Mouse (Mus musculus) adrenal gland, postnatal 4 days (tissue): ENCODE data around the gene Armh3. TPM values are rescaled to one million over a fixed set of nuclear protein-coding genes. Genes with fewer than 3 reads are reported as not detected.

Experiments used
- DNase-seq, 2 experiments: peaks; one replicate each; pipeline ENCODE4 v3.0.0; 2021 to 2022; ENCODE audit warnings: low spot score in 2 of 2, mixed read lengths in 2 of 2
- total RNA-seq, 2 experiments: library from RNA; stranded (reverse); gene quantifications; 2 replicates each; pipeline ENCODE4 v1.2.3; 2021

Gene Armh3
- total RNA-seq, 2 experiments from 2014 or later: 21.6 to 21.9 TPM

GRCm38 (mm10) chr19:45913036-45913435 lies 85.3 kb downstream of the Armh3 start:
- no peak for DNase-seq

GRCm38 (mm10) chr19:45912376-45912775 lies 85.9 kb downstream of the Armh3 start:
- DNase-seq: no peak

- no peak for DNase-seq
Measured at GRCm38 (mm10) chr19:45911236-45912025, 86.9 kb downstream of the Armh3 start.

GRCm38 (mm10) chr19:45908246-45908645 lies 90.0 kb downstream of the Armh3 start:
- DNase-seq: no peak

- no peak for DNase-seq
Measured at GRCm38 (mm10) chr19:45907416-45907815, 90.9 kb downstream of the Armh3 start.

GRCm38 (mm10) chr19:45903861-45904260 lies 94.4 kb downstream of the Armh3 start:
- DNase-seq: no peak

- no peak for DNase-seq
Measured at GRCm38 (mm10) chr19:45902390-45903035, 95.8 kb downstream of the Armh3 start.

GRCm38 (mm10) chr19:45900836-45901235 lies 97.5 kb downstream of the Armh3 start:
- no peak for DNase-seq

- no peak for DNase-seq
Measured at GRCm38 (mm10) chr19:45895726-45896125, 102.6 kb downstream of the Armh3 start.

GRCm38 (mm10) chr19:45882056-45882455 lies 116.2 kb downstream of the Armh3 start:
- DNase-seq: no peak

- no peak for DNase-seq
Measured at GRCm38 (mm10) chr19:45873320-45873719, 125.0 kb downstream of the Armh3 start.

GRCm38 (mm10) chr19:45855284-45855920 lies 142.9 kb downstream of the Armh3 start:
- no peak for DNase-seq

GRCm38 (mm10) chr19:45854521-45854920 lies 143.8 kb downstream of the Armh3 start:
- DNase-seq: no peak

GRCm38 (mm10) chr19:45847733-45848093 lies 150.6 kb downstream of the Armh3 start:
- DNase-seq: no peak

GRCm38 (mm10) chr19:45847016-45847732 lies 151.1 kb downstream of the Armh3 start:
- DNase-seq: no peak

GRCm38 (mm10) chr19:45844209-45844608 lies 154.1 kb downstream of the Armh3 start:
- no peak for DNase-seq

- no peak for DNase-seq
Measured at GRCm38 (mm10) chr19:45843424-45843823, 154.9 kb downstream of the Armh3 start.

GRCm38 (mm10) chr19:45837050-45837994 lies 161.0 kb downstream of the Armh3 start:
- DNase-seq: no peak

GRCm38 (mm10) chr19:45835490-45835889 lies 162.8 kb downstream of the Armh3 start:
- peak in 1 of 2 experiments; percentile 31 for DNase-seq

GRCm38 (mm10) chr19:45833665-45834064 lies 164.6 kb downstream of the Armh3 start:
- no peak for DNase-seq
